Mouse (Mus musculus): ENCODE data around the gene 4930469K13Rik. TPM values are rescaled to one million over a fixed set of nuclear protein-coding genes. Genes with fewer than 3 reads are reported as not detected.
A peak's percentile ranks its signal among the peaks of the same experiment; 100 is the strongest.

Gene 4930469K13Rik
- polyA plus RNA-seq, 1 experiment from 2014 or later = 4.3 TPM

- H3K9ac ChIP-seq (ENCODE audit: low read depth, low read length) = no peak overlapping the region
- no peak overlapping the region for H3K4me3 ChIP-seq (ENCODE audit: low read depth, low read length)
- no peak overlapping the region for H3K4me2 ChIP-seq (replicated peaks; ENCODE audit: low read depth, low read length)
- ATAC-seq (ENCODE audit: low FRiP score) = no peak
- H3K36me3 ChIP-seq (ENCODE audit: control insufficient read depth, insufficient read depth, low read length) = no peaks in the 10 kb centered on the region
- H3K27me3 ChIP-seq (ENCODE audit: control insufficient read depth, insufficient read depth, low read length) = no peaks in the 10 kb centered on the region
- no peak for DNase-seq (ENCODE audit: low spot score)
- WGBS = 74% methylated on average over 3 of the region's 3 CpGs
- no peaks in the 10 kb centered on the region for H3K4me1 ChIP-seq (replicated peaks; ENCODE audit: control insufficient read depth, insufficient read depth, low read length)
- no peaks in the 10 kb centered on the region for H3K9me3 ChIP-seq (ENCODE audit: control insufficient read depth, low read length)
- H3K27ac ChIP-seq (ENCODE audit: low read depth, low read length) = no peak overlapping the region
Measured at GRCm38 (mm10) chr11:34118319-34118718, 20.0 kb upstream of the 4930469K13Rik start.

DNA sequence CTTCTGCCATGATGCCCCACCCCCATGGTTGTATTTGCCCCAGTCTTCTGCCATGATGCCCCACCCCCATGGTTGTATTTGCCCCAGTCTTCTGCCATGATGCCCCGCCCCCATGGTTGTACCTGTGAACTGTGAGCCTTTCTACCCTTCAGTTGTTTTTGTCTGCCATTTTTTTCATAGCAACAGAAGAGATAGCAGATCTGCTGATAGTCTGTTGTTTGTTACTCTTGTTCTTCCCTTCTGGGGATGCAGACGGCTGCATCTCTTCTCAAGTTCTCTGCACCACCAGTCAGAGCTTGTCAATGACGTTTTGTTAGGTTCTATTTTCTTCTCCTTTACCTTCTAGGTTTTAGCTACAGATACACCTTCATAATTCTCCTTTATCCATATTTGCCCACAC, 19.2 kb upstream of the 4930469K13Rik start:
- DNase-seq (ENCODE audit: low spot score) (no peak), ATAC-seq (ENCODE audit: low FRiP score) (no peak)
- H3K27me3 ChIP-seq (ENCODE audit: control insufficient read depth, insufficient read depth, low read length) = no peaks in the 10 kb centered on the region
- H3K36me3 ChIP-seq (ENCODE audit: control insufficient read depth, insufficient read depth, low read length) = no peaks in the 10 kb centered on the region
- H3K4me2 ChIP-seq (replicated peaks; ENCODE audit: low read depth, low read length) = no peak overlapping the region
- H3K9me3 ChIP-seq (ENCODE audit: control insufficient read depth, low read length) = no peaks in the 10 kb centered on the region
- no peak overlapping the region for H3K27ac ChIP-seq (ENCODE audit: low read depth, low read length)
- H3K4me1 ChIP-seq (replicated peaks; ENCODE audit: control insufficient read depth, insufficient read depth, low read length) = no peaks in the 10 kb centered on the region
- no peak overlapping the region for H3K4me3 ChIP-seq (ENCODE audit: low read depth, low read length)
- WGBS = 92% methylated on average over 3 of the region's 3 CpGs
- no peak overlapping the region for H3K9ac ChIP-seq (ENCODE audit: low read depth, low read length)

DNA sequence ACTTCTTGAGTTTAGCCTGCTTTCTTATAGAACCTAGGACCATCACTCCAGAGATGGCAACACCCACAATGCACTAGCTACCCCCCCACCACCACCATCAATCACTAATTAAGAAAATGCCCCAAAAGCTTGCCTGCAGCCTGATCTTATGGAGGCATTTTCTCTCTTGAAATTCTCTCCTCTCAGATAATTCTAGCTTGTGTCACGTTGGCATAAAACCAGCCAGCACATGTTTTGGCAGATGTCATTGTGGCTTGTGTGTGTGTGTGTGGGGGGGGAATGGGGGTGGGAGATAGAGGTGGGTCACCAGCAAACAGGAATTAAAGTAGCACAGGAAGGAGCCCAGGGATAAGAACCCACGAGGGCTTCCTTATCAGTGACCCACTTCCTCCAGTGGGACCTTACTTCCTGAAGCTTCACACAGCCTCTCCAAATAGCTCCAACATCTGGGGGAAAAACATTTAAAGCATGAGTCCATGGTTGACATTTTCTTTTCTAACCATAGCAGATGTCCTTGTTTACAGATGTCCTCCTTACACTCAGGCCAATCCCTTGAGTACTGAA, 18.3 kb upstream of the 4930469K13Rik start:
- no peak overlapping the region for H3K4me3 ChIP-seq (ENCODE audit: low read depth, low read length)

DNA sequence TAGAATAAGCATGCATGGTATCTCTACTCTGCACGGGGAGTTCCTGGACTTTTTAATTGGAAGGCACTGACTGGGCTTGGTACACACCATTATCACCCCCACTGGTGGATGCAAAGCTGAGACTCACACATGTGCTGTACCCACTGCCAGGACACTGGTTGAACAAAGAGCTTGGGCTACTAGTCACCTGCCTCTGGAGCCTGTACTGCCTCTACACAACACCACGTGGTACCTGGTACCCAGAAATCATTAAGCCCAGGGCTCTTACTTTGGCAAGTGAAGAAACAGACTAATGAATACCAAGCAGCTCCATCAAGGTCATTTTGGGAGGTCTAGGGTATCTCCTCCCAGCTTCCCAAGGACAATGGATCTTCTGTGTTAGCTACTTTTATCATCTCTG, 15.4 kb upstream of the 4930469K13Rik start:
- no peak overlapping the region for H3K9ac ChIP-seq (ENCODE audit: low read depth, low read length)
- no peak overlapping the region for H3K27ac ChIP-seq (ENCODE audit: low read depth, low read length)
- peak; percentile 46; the same call in 1 of the 2 replicates for ATAC-seq (ENCODE audit: low FRiP score)
- H3K9me3 ChIP-seq (ENCODE audit: control insufficient read depth, low read length) = no peaks in the 10 kb centered on the region
- H3K27me3 ChIP-seq (ENCODE audit: control insufficient read depth, insufficient read depth, low read length) = no peaks in the 10 kb centered on the region
- H3K4me1 ChIP-seq (replicated peaks; ENCODE audit: control insufficient read depth, insufficient read depth, low read length) = no peaks in the 10 kb centered on the region
- no peak overlapping the region for H3K4me2 ChIP-seq (replicated peaks; ENCODE audit: low read depth, low read length)
- 81% methylated on average over 2 of the region's 2 CpGs for WGBS
- no peak overlapping the region for H3K4me3 ChIP-seq (ENCODE audit: low read depth, low read length)
- no peaks in the 10 kb centered on the region for H3K36me3 ChIP-seq (ENCODE audit: control insufficient read depth, insufficient read depth, low read length)
- DNase-seq (ENCODE audit: low spot score) = no peak

More for the DNA sequence above, 18.3 kb upstream of the 4930469K13Rik start:
- Histone ChIP-seq H3K4me2 (replicated peaks; ENCODE audit: low read depth, low read length) (no peak overlapping the region), H3K27ac (ENCODE audit: low read depth, low read length) (no peak overlapping the region), H3K4me1 (replicated peaks; ENCODE audit: control insufficient read depth, insufficient read depth, low read length) (no peaks in the 10 kb centered on the region), H3K36me3 (ENCODE audit: control insufficient read depth, insufficient read depth, low read length) (no peaks in the 10 kb centered on the region), H3K9ac (ENCODE audit: low read depth, low read length) (no peak overlapping the region), H3K27me3 (ENCODE audit: control insufficient read depth, insufficient read depth, low read length) (no peaks in the 10 kb centered on the region), H3K9me3 (ENCODE audit: control insufficient read depth, low read length) (no peaks in the 10 kb centered on the region)
- ATAC-seq (ENCODE audit: low FRiP score) = no peak
- DNase-seq (ENCODE audit: low spot score) = no peak
- 73% methylated on average over 2 of the region's 2 CpGs for WGBS

DNA sequence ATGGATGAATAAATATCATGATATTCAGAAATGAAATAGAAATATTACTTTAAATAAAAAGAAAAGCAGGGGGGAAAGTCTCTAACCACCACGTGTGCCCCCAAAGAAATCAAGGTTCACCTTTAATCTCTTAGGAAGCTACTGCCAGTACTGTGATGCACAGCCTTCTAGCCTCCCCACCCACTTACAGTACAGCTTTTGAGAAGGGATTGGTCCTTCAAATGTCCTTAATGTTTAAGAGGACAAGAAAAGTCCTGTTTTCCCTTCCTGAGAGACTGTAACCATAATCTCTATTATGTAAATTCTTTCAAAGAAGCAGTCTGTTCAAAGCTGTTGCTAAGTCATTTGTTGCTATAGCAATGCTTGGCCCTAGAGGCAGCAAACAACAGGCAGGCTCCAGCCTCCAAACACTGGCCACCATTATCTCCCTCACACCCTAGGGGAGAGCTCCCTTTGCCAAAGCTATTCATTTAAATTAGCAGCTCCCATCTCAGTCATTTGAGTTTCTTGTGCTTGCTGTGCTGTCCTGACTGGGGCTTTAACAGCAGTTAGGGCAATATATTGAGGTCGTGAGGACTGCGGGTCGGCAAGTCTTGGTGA, 14.5 kb upstream of the 4930469K13Rik start:
- ATAC-seq (ENCODE audit: low FRiP score) (peak; percentile 94), DNase-seq (ENCODE audit: low spot score) (peak; percentile 60)
- H3K9me3 ChIP-seq (ENCODE audit: control insufficient read depth, low read length) = no peaks in the 10 kb centered on the region
- no peaks in the 10 kb centered on the region for H3K4me1 ChIP-seq (replicated peaks; ENCODE audit: control insufficient read depth, insufficient read depth, low read length)
- H3K4me3 ChIP-seq (ENCODE audit: low read depth, low read length) = no peak overlapping the region
- H3K27ac ChIP-seq (ENCODE audit: low read depth, low read length) = no peak overlapping the region
- H3K27me3 ChIP-seq (ENCODE audit: control insufficient read depth, insufficient read depth, low read length) = no peaks in the 10 kb centered on the region
- no peak overlapping the region for H3K4me2 ChIP-seq (replicated peaks; ENCODE audit: low read depth, low read length)
- no peaks in the 10 kb centered on the region for H3K36me3 ChIP-seq (ENCODE audit: control insufficient read depth, insufficient read depth, low read length)
- H3K9ac ChIP-seq (ENCODE audit: low read depth, low read length) = no peak overlapping the region
- WGBS = 33% methylated on average over 4 of the region's 4 CpGs

DNA sequence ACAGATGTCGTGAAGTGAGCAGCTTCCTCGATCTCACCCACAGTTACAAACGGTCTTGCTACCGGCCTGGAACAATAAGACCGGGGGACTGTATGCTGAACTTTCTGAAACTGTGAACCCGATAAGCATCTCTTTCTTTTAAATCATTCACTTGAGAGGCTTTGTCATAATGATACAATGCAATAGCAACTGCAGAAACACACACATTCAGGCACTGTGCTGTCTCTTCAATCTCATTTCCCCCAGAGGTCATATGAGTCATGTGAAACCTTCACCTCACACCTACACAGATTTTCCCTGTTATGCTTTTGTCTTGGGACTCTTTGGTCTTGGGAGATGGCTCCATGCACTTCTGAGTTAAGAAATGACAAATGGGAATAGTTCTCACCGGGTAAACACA, 13.6 kb upstream of the 4930469K13Rik start:
- ATAC-seq (ENCODE audit: low FRiP score) = no peak
- Histone ChIP-seq H3K4me3 (ENCODE audit: low read depth, low read length) (no peak overlapping the region), H3K4me2 (replicated peaks; ENCODE audit: low read depth, low read length) (no peak overlapping the region), H3K9ac (ENCODE audit: low read depth, low read length) (no peak overlapping the region), H3K4me1 (replicated peaks; ENCODE audit: control insufficient read depth, insufficient read depth, low read length) (no peaks in the 10 kb centered on the region), H3K27me3 (ENCODE audit: control insufficient read depth, insufficient read depth, low read length) (no peaks in the 10 kb centered on the region), H3K36me3 (ENCODE audit: control insufficient read depth, insufficient read depth, low read length) (no peaks in the 10 kb centered on the region), H3K27ac (ENCODE audit: low read depth, low read length) (no peak overlapping the region), H3K9me3 (ENCODE audit: control insufficient read depth, low read length) (no peaks in the 10 kb centered on the region)
- DNase-seq (ENCODE audit: low spot score) = no peak
- WGBS = 49% methylated on average over 7 of the region's 7 CpGs

DNA sequence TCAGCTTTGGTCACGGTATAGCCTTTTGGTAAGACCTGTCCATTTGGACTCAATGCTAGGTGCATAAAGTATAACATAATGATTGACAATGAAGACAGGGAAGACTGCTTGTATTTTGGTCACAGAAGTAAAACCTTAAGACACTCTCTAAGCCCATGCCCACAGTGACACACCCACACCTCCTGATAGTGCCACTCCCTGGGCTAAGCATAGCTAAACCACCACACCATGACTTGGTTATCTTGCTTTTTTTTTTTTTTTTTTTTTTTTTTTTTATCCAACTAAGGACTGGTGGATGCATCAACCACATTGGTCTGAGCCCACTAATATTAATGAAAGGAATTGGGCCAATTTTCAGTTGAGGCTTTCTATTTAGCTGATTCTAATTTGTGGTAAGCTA, 10.9 kb upstream of the 4930469K13Rik start:
- Histone ChIP-seq H3K4me3 (ENCODE audit: low read depth, low read length) (no peak overlapping the region), H3K4me1 (replicated peaks; ENCODE audit: control insufficient read depth, insufficient read depth, low read length) (no peaks in the 10 kb centered on the region), H3K9ac (ENCODE audit: low read depth, low read length) (no peak overlapping the region), H3K9me3 (ENCODE audit: control insufficient read depth, low read length) (no peaks in the 10 kb centered on the region), H3K27ac (ENCODE audit: low read depth, low read length) (no peak overlapping the region), H3K27me3 (ENCODE audit: control insufficient read depth, insufficient read depth, low read length) (no peaks in the 10 kb centered on the region), H3K36me3 (ENCODE audit: control insufficient read depth, insufficient read depth, low read length) (no peaks in the 10 kb centered on the region), H3K4me2 (replicated peaks; ENCODE audit: low read depth, low read length) (no peak overlapping the region)
- no peak for DNase-seq (ENCODE audit: low spot score)
- 94% methylated on average over 1 of the region's 1 CpGs for WGBS
- no peak for ATAC-seq (ENCODE audit: low FRiP score)

DNA sequence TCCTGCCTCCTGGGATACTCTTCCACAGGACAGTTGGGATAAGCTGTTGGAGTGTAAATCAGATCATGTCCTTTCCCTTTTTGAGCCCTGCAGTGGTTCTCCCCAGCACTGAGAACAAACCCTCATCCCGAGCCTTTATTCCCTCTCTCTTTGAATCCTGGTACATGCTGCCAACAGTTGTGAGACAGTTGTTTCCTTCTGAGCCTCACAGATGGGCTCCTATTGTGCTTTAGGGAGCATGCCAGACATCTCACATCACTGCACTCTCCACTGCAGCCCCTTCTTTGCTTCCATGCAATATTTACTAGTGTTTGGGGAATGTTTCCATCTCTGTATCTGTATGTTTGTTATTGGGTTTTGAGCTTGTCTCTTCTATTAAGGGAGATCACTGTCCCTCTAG, 6.6 kb upstream of the 4930469K13Rik start:
- 38% methylated on average over 1 of the region's 1 CpGs for WGBS
- no peaks in the 10 kb centered on the region for H3K27me3 ChIP-seq (ENCODE audit: control insufficient read depth, insufficient read depth, low read length)
- H3K4me2 ChIP-seq (replicated peaks; ENCODE audit: low read depth, low read length) = no peak overlapping the region
- H3K9ac ChIP-seq (ENCODE audit: low read depth, low read length) = no peak overlapping the region
- H3K4me1 ChIP-seq (replicated peaks; ENCODE audit: control insufficient read depth, insufficient read depth, low read length) = no peaks in the 10 kb centered on the region
- no peaks in the 10 kb centered on the region for H3K9me3 ChIP-seq (ENCODE audit: control insufficient read depth, low read length)
- no peaks in the 10 kb centered on the region for H3K36me3 ChIP-seq (ENCODE audit: control insufficient read depth, insufficient read depth, low read length)
- no peak for DNase-seq (ENCODE audit: low spot score)
- ATAC-seq (ENCODE audit: low FRiP score) = no peak
- no peak overlapping the region for H3K4me3 ChIP-seq (ENCODE audit: low read depth, low read length)
- no peak overlapping the region for H3K27ac ChIP-seq (ENCODE audit: low read depth, low read length)

DNA sequence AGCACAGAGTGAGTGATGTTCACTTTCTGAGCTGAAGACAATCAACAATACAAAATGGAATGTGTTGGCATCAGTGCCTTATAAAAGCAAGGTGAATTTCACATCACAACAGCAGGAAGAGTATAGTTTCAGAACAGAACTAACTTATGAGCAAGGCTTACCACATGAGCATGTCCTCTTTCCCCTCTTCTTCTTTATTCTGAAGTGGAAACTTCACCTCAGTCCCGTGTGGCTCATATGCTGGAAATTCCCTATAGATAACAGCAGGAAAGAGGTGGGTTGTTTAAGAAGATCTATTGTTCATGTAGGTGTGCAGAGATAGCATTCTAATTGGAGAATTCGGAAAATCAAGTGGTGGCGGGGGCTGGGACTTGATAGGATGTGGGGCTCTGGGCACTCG, 3.5 kb upstream of the 4930469K13Rik start:
- H3K4me1 ChIP-seq (replicated peaks; ENCODE audit: control insufficient read depth, insufficient read depth, low read length) = no peaks in the 10 kb centered on the region
- no peaks in the 10 kb centered on the region for H3K36me3 ChIP-seq (ENCODE audit: control insufficient read depth, insufficient read depth, low read length)
- DNase-seq (ENCODE audit: low spot score) (no peak), ATAC-seq (ENCODE audit: low FRiP score) (no peak)
- no peaks in the 10 kb centered on the region for H3K9me3 ChIP-seq (ENCODE audit: control insufficient read depth, low read length)
- no peak overlapping the region for H3K9ac ChIP-seq (ENCODE audit: low read depth, low read length)
- 91% methylated on average over 4 of the region's 4 CpGs for WGBS
- H3K27ac ChIP-seq (ENCODE audit: low read depth, low read length) = no peak overlapping the region
- no peaks in the 10 kb centered on the region for H3K27me3 ChIP-seq (ENCODE audit: control insufficient read depth, insufficient read depth, low read length)
- H3K4me3 ChIP-seq (ENCODE audit: low read depth, low read length) = no peak overlapping the region
- no peak overlapping the region for H3K4me2 ChIP-seq (replicated peaks; ENCODE audit: low read depth, low read length)
